Comparison of ENCODE assay signal across 32 mouse cellular contexts in genomic region chr6:38841551-38841950, GRCm38 (mm10). TPM values are rescaled to one million over a fixed set of nuclear protein-coding genes. Genes with fewer than 3 reads are reported as not detected.
A peak's percentile ranks its signal among the peaks of the same experiment; 100 is the strongest.
DNase-seq lines count a peak whose midpoint lies in the region; ATAC-seq and TF ChIP-seq lines count a peak whose summit lies in the region.
"Had no signal": no experiment of that assay in that cellular context is flagged by ENCODE, and none has a peak within 500 bp of the region (broad histone marks: within the 10 kb centered on the region; RNA-seq: fewer than 3 reads in every experiment).

No protein-coding gene starts in this region.

- TF ChIP-seq POLR2A in heart, adult 2 months (IDR thresholded peaks at IDR 0.05; ENCODE audit: insufficient read depth, low read depth, low read length): no peak

- H3K4me2 ChIP-seq in heart, postnatal 0 days (ENCODE audit: low read depth, low read length): no peak overlapping the region
- H3K4me2 ChIP-seq in neural tube, embryonic 15.5 days: no peak overlapping the region
- H3K4me2 ChIP-seq: forebrain, embryonic 13.5 days; hindbrain, embryonic 13.5 days; limb, embryonic 15.5 days; midbrain, embryonic 13.5 days had no signal

- WGBS in heart, adult 2 months: 86% methylated on average over 3 of the region's 3 CpGs
- WGBS in heart, postnatal 0 days: 65% methylated on average over 3 of the region's 3 CpGs
- WGBS in neural tube, embryonic 15.5 days: 85% methylated on average over 3 of the region's 3 CpGs

- H3K9ac ChIP-seq in heart, adult 2 months (ENCODE audit: low read depth, low read length): no peak overlapping the region
- no peak overlapping the region for H3K9ac ChIP-seq in heart, postnatal 0 days (replicated peaks; ENCODE audit: low read depth, low read length)
- no peak overlapping the region for H3K9ac ChIP-seq in neural tube, embryonic 15.5 days (replicated peaks)
- H3K9ac ChIP-seq: forebrain, embryonic 13.5 days; hindbrain, embryonic 13.5 days; limb, embryonic 15.5 days; midbrain, embryonic 13.5 days had no signal

- H3K4me1 ChIP-seq in heart, adult 2 months (ENCODE audit: control insufficient read depth, insufficient read depth, low read length): peaks cover 12% of the 10 kb centered on the region
- H3K4me1 ChIP-seq in heart, postnatal 0 days (ENCODE audit: control insufficient read depth, insufficient read depth): peaks cover 52% of the 10 kb centered on the region
- H3K4me1 ChIP-seq in neural tube, embryonic 15.5 days: peaks cover 38% of the 10 kb centered on the region

- TF ChIP-seq CTCF in heart, adult 2 months (IDR thresholded peaks at IDR 0.05): no peak
- TF ChIP-seq CTCF in heart, postnatal 0 days (IDR thresholded peaks at IDR 0.05; ENCODE audit: low read depth): no peak

- H3K36me3 ChIP-seq in heart, adult 2 months (ENCODE audit: control insufficient read depth, insufficient read depth, low read length): peaks cover 3% of the 10 kb centered on the region
- H3K36me3 ChIP-seq in heart, postnatal 0 days (replicated peaks; ENCODE audit: control insufficient read depth, insufficient read depth, low read length): no peaks in the 10 kb centered on the region
- no peaks in the 10 kb centered on the region for H3K36me3 ChIP-seq in neural tube, embryonic 15.5 days
- H3K36me3 ChIP-seq: hindbrain, embryonic 13.5 days; limb, embryonic 15.5 days had no signal

- intact Hi-C loops in heart, adult 2 months (cut with DNase I): no loop called here
- intact Hi-C loops in heart, postnatal 10 days (cut with DNase I): no loop called here
- intact Hi-C loops in heart, postnatal 25 days (cut with DNase I): no loop called here

- peak overlapping the region; percentile 44; the same call in 1 of the 2 replicates for H3K27ac ChIP-seq in heart, adult 2 months
- peak overlapping the region; percentile 40; the same call in 1 of the 2 replicates for H3K27ac ChIP-seq in heart, postnatal 0 days (ENCODE audit: low read depth)
- 0 out of 2 replicates have a peak overlapping the region, but pooled peaks have one; percentile 33 for H3K27ac ChIP-seq in neural tube, embryonic 15.5 days (replicated peaks)
- H3K27ac ChIP-seq: forebrain, embryonic 13.5 days; hindbrain, embryonic 13.5 days; kidney, postnatal 0 days; limb, embryonic 10.5 days; limb, embryonic 15.5 days; macrophage; midbrain, embryonic 13.5 days had no signal

- peaks cover 5% of the 10 kb centered on the region; the same call in 1 of the 2 replicates for H3K79me2 ChIP-seq in heart, adult 2 months (replicated peaks; ENCODE audit: control insufficient read depth, insufficient read depth, low read length)

- ATAC-seq in heart, postnatal 0 days (ENCODE audit: insufficient read depth, low read depth): 0 out of 2 replicates have a peak, but pooled peaks have one; percentile 32
- ATAC-seq in neural tube, embryonic 15.5 days (ENCODE audit: low FRiP score): no peak
- ATAC-seq: activated CD4-positive, CD25-positive, alpha-beta regulatory T cell, adult 4 months; forebrain, embryonic 13.5 days; intestine, embryonic 16.5 days; midbrain, embryonic 13.5 days had no signal

- H3K4me3 ChIP-seq in heart, adult 2 months: no peak overlapping the region
- H3K4me3 ChIP-seq in heart, postnatal 0 days (ENCODE audit: low read depth, low read length): no peak overlapping the region
- H3K4me3 ChIP-seq in neural tube, embryonic 15.5 days (replicated peaks): no peak overlapping the region
- H3K4me3 ChIP-seq: forebrain, embryonic 13.5 days; hindbrain, embryonic 13.5 days; limb, embryonic 10.5 days; limb, embryonic 15.5 days; midbrain, embryonic 13.5 days had no signal

- TF ChIP-seq EP300 in heart, adult 2 months (IDR thresholded peaks at IDR 0.05; ENCODE audit: insufficient read depth, low read depth, low read length): no peak
- no peak for TF ChIP-seq EP300 in heart, postnatal 0 days (IDR thresholded peaks at IDR 0.05; ENCODE audit: low read depth)

- H3K9me3 ChIP-seq in heart, postnatal 0 days (replicated peaks; ENCODE audit: control insufficient read depth, low read length): no peaks in the 10 kb centered on the region
- no peaks in the 10 kb centered on the region for H3K9me3 ChIP-seq in neural tube, embryonic 15.5 days (replicated peaks)
- H3K9me3 ChIP-seq: forebrain, embryonic 13.5 days; hindbrain, embryonic 13.5 days; limb, embryonic 10.5 days; limb, embryonic 15.5 days; midbrain, embryonic 13.5 days had no signal

- DNase-seq in adrenal gland, adult (ENCODE audit: inconsistent age in 2 of 2, low spot score in 1 of 2): peak; percentile 52 to 79
- DNase-seq in adrenal gland, postnatal 25 days: no peak
- no peak for DNase-seq in heart, adult 2 months
- DNase-seq in heart, postnatal 10 days: no peak
- DNase-seq in heart, postnatal 0 days (ENCODE audit: low spot score): no peak
- DNase-seq in heart, postnatal 25 days (ENCODE audit: low spot score): no peak
- DNase-seq in neural tube, embryonic 10.5 days (ENCODE audit: extremely low spot score, low spot score): no peak
- DNase-seq: cerebellum, adult 11 months; cerebellum, adult 9-10 months; cerebellum, postnatal 36 days; gastrocnemius, postnatal 10 days; heart, postnatal 14 days; kidney, adult 8-10 months; kidney, postnatal 4 days; layer of hippocampus, adult 9-11 months; lung, adult 2 months; lung, postnatal 10 days; retina, postnatal 1 day; right cerebral cortex, postnatal 14 days; thymus, postnatal 14 days had no signal

- no peaks in the 10 kb centered on the region for H3K27me3 ChIP-seq in heart, adult 2 months (ENCODE audit: control insufficient read depth, insufficient read depth, low read length)
- no peaks in the 10 kb centered on the region for H3K27me3 ChIP-seq in heart, postnatal 0 days (ENCODE audit: control insufficient read depth, insufficient read depth, low read length)
- no peaks in the 10 kb centered on the region for H3K27me3 ChIP-seq in neural tube, embryonic 15.5 days (replicated peaks)
- H3K27me3 ChIP-seq: CH12.LX; forebrain, embryonic 13.5 days; hindbrain, embryonic 13.5 days; limb, embryonic 15.5 days; midbrain, embryonic 13.5 days had no signal

RNA-seq across cellular contexts. Expression of gene Tbxas1, which starts 33.7 kb away (rescaled TPM):
- total RNA-seq in adrenal gland, postnatal 25 days (2021): 5.3 and 7.8 TPM in 2 replicates
- 1 to 10 TPM; 2.1 to 2.7 TPM for total RNA-seq in heart, adult 2 months (2021)
- polyA plus RNA-seq in heart, adult 2 months (2012; rRNA removed): 1.9 and 2.7 TPM in 2 replicates
- total RNA-seq in heart, postnatal 10 days (2021): 1 to 10 TPM; 1.0 to 1.4 TPM
- 0.77 and 1.6 TPM in 2 replicates for total RNA-seq in heart, postnatal 0 days (2014; rRNA removed; ENCODE audit: low replicate concordance)
- 0.64 and 0.74 TPM in 2 replicates for polyA plus RNA-seq in heart, postnatal 0 days (2015; fragmentation: Nextera tagmentation; extraction: Ambion mirVana)
- 1 to 10 TPM; 1.8 to 2.0 TPM for total RNA-seq in heart, postnatal 25 days (2021)
- polyA plus RNA-seq in neural tube, embryonic 15.5 days (2015; fragmentation: Nextera tagmentation; extraction: Ambion mirVana): 2.4 and 2.5 TPM in 2 replicates
- total RNA-seq: CH12.LX, ES-E14 had no signal

RNA-seq across cellular contexts. Expression of gene Hipk2, which starts 34.4 kb away (rescaled TPM):
- 137 TPM in 2 replicates for total RNA-seq in adrenal gland, postnatal 25 days (2021)
- 10 to 100 TPM; 91.0 to 98.5 TPM for total RNA-seq in heart, adult 2 months (2021)
- polyA plus RNA-seq in heart, adult 2 months (2012; rRNA removed): 35.9 and 51.3 TPM in 2 replicates
- 10 to 100 TPM; 73.7 to 80.5 TPM for total RNA-seq in heart, postnatal 10 days (2021)
- 39.2 and 45.0 TPM in 2 replicates for total RNA-seq in heart, postnatal 0 days (2014; rRNA removed; ENCODE audit: low replicate concordance)
- 9.4 and 9.8 TPM in 2 replicates for polyA plus RNA-seq in heart, postnatal 0 days (2015; fragmentation: Nextera tagmentation; extraction: Ambion mirVana)
- total RNA-seq in heart, postnatal 25 days (2021): 10 to 100 TPM; 97.0 to 99.4 TPM
- 32.9 and 33.0 TPM in 2 replicates for polyA plus RNA-seq in neural tube, embryonic 15.5 days (2015; fragmentation: Nextera tagmentation; extraction: Ambion mirVana)

Comparison
In these comparisons a context has a peak if more than half of its experiments do, and no peak if none do; other contexts are left out.
1. DNase-seq: peak in adrenal gland, adult (2 of 2); none in adrenal gland, postnatal 25 days (single experiment), heart, adult 2 months (0 of 2), heart, postnatal 10 days (0 of 2), heart, postnatal 0 days (single experiment), heart, postnatal 25 days (single experiment) and neural tube, embryonic 10.5 days (single experiment).
2. Peak in every context shown above with its lines, with median percentiles within 50 percentile points of each other: H3K27ac ChIP-seq.